Mouse (Mus musculus) adrenal gland, adult 2 months (tissue): ENCODE measurements around the gene Pola2. TPM values are rescaled to one million over a fixed set of nuclear protein-coding genes. Genes with fewer than 3 reads are reported as not detected.
A peak's percentile ranks its signal among the peaks of the same experiment; 100 is the strongest.

Experiments
- DNase-seq: peaks from one replicate; pipeline ENCODE4 v3.0.0; 2021
- long read RNA-seq: library from polyadenylated mRNA; stranded (forward); transcript quantifications from one replicate; pipeline ENCODE4 v2.0.0, GENCODE M21; 2021
- polyA plus RNA-seq: library from polyadenylated mRNA; depleted of rRNA; stranded (reverse); fragments of >200 nt; gene quantifications from 2 replicates; pipeline ENCODE4 v1.2.3, GENCODE M21; 2012; rRNA removed
- total RNA-seq, 2 experiments: library from RNA; stranded (reverse); gene quantifications; 2 replicates each; pipeline ENCODE4 v1.2.3; 2021

Pola2 gene
- total RNA-seq (10 to 100 TPM; 15.9 to 20.4 TPM), polyA plus RNA-seq (36.0 and 41.0 TPM in 2 replicates)
- long read RNA-seq, partial matches to known transcripts: 0 of 25 reads
- long read RNA-seq, other reads (novel, unspliced or antisense): 20 of 25 reads

DNA sequence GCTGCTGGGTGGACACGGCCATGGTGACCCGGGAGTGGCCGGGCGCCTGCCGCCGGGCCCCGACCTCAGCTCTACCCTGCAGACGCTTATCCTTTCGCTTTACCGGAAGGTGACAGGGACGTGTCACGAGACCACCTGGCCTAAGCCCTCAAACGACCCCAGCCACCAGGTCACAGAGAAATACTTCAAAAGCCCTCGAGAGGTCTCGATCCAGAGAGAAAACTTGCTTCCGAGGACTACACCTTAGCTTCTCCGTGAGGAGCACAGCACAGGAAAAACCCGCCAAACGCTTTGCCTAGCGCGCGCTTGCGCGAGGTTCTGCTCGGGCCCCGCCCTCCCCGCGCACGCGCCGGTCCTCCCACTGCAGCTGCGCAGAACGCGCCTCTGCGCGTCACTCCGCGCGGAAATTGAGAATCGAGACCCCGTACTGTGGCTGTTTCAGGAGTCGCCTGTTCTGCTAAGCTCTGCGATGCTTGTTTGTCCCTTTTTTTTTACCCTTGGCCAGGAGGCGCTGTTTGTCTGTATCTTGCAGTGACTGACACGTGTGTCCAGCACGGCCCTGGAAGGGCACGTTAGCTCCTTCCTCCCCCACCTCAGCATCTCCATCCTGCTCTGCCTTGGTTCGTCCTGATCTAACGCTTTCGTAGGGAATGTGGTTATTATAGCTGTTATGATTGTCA lies at the start of gene Pola2:
Gene Pola2 (minus strand): TSS at position 320 of the 680 bp plus-strand sequence.
- peak; percentile 93 for DNase-seq

GRCm38 (mm10) chr19:6013691-6014090 lies 49.7 kb upstream of the Pola2 start:
- DNase-seq: no peak

DNA sequence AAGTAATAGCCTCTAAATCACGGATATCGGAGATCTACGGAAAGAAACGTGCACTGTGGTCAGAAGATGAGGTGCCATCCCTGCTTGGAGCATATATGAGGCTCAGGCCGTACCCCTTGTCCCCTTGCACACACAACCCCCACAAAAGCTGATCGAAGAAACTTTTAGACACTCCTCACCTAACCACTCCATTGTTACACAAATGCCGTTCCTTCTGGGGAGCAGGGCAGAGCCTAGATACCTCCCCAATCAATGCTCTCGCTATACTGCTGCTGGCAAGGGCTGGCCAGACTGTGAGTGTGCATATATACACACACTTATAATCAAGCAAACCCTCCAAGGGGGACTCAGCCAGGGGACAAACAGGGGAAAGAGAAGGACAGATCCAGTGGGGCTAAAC lies 45.1 kb upstream of the Pola2 start:
- DNase-seq: no peak

DNA sequence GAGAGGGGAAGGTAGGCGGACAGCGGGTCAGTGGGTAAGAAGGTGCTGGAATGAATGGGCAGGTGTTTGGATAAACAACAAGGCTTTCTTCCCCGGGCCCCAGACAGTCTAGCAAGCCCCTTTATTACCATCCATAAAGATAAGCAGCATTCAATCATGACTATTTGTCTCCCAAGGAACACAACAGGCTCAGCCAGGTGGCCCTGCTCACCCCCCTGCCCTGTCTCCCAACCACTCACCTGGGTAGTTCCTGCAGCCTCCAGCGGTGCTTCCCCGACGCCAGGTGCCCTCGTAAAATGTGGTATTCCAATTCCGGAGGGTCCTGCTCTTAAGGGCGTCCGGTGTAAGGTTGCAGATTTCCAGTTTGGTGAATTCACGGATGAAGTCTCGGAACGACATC lies 43.0 kb upstream of the Pola2 start:
- DNase-seq: no peak

DNA sequence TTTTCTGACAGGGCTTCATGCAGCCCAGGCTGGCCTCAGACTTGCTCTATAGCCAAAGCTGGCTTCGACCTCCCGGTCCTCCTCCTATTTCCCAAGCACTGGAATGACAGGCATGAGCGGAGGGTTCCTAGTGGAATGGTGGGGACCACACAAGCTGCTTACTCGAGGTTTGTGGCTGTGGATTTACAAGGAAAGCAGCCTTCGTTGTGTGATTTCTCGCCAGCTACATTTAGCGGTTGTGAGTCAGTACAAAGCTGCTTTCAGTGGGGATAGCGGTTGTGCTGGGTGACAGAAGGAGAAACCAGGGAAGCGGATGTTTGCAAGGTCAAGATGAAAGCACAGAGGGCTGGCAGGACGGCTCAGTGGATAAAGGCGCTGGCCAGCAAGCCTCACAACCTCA lies 41.5 kb upstream of the Pola2 start:
- DNase-seq: peak; percentile 25

DNA sequence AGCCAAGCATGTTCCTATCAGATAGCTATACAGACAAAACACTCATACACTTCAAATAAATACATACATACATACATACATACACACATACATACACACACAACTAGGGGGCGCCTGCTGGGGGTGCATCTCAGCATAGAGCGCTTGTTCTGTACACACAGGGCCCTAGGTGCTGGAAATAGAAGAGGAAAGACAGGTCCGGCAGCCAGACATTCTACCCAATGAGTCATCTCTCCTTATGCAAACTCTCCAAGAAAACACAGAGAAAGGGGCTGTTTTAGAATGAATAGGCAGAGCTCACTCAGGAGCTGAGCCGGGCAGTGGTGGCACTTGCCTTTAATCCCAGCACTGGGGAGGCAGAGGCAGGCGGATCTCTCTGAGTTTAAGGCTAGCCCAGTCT lies 36.0 kb upstream of the Pola2 start:
- DNase-seq: no peak

DNA sequence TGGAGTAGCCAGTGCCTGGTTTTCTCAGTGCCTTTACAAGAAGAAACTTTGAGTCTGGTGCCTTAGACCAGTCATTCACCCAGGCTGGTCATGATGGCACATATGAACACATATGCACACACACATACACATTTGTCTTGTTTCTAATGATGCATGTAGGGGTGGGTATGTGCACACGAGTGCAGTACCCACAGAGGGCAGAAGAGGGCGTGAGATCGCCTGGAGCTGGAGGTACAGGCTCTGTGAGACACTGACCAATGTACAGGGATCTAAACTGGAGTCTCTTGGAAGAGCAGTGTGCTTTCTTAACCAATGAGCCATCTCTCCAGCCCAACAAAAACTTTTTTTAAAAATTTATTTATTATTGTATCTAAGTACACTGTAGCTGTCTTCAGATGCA lies 34.2 kb upstream of the Pola2 start:
- DNase-seq: no peak

DNA sequence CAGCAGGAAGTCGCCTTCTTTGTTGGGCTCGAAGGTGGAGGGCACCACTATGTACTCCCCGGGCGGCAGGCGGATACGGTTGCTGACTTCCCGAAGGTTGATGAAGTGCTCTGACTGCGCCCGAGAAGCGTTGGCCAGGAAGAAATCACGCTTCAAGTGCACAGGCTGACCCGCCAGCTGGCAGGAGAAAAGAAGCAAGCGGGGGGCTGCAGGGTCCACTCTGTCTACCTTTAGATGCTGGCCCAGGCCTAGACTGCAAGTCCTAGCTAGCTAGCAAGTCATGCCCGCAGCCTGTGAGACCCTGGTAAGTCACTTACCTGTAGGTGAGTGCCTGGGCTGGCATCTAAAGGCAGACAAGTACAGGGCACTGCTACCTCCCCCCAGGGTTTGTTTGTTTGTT lies 30.7 kb upstream of the Pola2 start:
- DNase-seq: no peak

DNA sequence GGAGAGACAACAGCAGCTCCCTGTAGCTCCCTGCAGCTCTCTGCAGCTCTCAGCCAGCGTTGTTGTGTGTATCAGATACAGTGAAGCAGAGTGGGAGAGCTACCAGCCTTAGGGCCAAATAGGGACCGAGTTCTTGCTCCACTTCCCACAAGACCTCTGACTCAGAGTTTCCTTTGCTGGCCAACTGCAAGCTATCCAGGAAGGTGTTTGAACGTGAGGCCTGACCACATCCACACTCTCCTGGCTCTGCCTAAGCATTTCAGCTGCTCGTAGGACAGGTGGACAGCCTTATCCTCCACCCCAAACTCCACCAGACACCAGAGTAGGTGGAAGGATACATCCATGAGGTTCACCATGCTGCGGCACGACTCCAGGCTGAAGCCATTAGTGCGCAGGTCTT lies 28.0 kb upstream of the Pola2 start:
- DNase-seq: no peak

DNA sequence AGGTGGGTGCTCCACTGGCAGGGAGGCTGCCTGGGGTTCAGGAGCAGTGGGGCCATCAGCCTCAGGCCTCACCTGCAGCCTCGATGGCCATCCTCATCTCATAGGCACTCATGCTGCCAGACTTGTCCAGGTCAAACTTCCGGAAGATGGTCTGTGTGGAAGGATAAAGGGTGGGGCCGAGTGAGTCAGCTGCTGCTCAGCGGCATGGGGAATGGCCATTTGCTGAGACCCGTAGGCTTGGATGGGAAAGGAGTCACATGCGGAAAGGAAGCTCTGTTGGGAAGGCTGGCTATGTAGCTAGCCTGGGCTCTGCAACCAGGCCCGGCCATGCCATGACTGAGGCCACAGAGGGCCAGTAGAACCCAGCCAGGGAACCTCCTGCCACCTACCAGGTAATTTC lies 27.5 kb upstream of the Pola2 start:
- DNase-seq: no peak

DNA sequence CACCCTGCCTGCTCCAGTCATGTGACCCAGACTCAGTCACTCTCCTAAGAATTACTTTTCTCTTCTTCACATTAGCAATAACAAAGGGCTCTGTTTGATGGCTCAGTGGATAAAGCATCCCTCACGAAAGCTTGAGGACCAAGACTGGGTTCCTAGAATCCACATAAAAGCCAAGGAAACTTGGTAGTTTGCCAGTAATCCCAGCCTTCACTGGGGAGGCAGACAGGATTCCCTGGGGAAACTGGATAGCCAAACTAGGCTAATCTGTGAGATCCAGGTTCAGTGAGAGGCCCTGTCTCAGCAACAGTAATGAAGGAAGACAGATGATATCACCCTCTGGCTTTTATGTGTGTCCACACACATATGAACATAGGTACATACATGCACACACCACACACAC lies 26.9 kb upstream of the Pola2 start:
- DNase-seq: no peak

DNA sequence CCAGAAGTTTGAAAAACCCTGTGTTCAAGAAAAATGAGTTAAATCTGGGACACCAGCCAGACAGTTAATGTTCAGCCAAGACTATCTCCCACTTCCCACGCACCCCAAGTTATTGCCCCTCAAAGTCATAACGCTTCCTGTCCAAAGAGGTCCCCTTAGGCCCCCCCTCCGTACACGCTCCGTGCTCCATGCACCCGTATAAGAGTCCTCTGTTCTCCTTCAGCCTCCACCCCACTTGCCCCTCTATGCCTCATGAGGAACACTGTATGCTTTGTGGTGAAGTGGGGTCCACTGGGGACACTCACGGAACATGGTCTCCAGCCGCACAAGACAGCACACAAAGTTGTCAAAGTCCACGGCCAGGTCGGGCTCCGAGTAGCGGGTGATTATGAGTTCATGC lies 26.0 kb upstream of the Pola2 start:
- no peak for DNase-seq

GRCm38 (mm10) chr19:5989585-5989984 lies 25.6 kb upstream of the Pola2 start:
- DNase-seq: no peak

DNA sequence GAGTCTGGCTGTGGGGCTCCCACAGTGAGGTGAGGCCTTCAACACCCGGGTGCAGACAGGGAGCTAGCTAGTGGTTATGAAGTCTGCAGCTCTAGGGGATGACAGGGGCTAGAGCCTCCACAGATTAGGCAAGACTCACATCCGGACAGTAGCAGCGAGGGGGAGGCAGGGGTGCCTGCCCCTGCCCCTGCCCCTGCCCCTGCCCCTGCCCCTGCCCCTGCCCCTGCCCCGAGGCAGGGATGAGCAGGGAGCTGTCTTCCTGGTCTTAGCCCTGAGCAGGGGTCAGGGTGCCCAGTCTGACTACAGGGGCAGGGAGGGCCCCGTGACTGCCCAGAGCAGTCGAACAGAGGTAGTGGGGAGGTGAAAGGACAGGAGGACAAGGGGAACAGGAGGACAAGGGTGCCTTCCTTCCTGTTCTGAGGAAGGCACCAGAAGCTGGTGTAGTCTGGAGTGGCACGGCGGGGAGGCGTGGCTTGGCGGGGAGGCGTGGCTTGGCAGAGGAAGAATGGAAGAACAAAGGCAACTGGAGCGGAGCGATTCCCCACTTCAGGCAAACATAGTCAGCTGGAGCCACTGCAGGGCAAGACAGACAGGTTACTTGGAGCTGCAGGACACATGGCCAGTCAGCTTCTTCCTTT lies 24.9 kb upstream of the Pola2 start:
- peak; percentile 88 for DNase-seq

- DNase-seq: no peak
Observed at GRCm38 (mm10) chr19:5988027-5988814, 24.2 kb upstream of the Pola2 start.

DNA sequence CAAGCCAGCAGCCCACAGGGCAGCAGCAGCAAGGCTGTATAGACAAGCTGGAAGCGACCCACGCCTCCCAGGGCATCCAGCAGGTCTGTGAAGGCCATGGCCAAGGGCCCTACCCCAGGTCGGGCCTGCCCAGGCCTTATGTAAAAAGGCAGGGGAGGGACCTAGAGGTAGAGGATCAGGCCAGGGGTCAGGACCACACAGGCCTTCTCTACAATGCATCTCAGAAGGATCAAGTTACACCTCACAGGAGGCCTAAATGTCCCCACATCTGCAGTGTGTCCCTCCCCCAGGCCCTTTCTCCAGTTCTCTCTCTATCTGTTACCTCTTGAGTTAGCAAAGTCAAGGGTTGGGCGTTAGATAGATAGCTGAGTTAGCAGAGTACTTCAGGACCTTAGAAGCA lies 22.0 kb upstream of the Pola2 start, which contains the start of gene Slc22a20:
Gene Slc22a20 (minus strand): TSS at position 101 of the 400 bp plus-strand sequence.
- no peak for DNase-seq

- no peak for DNase-seq
Observed at GRCm38 (mm10) chr19:5980477-5980876, 16.5 kb upstream of the Pola2 start.

- DNase-seq: no peak
Observed at GRCm38 (mm10) chr19:5977717-5978116, 13.7 kb upstream of the Pola2 start.

DNA sequence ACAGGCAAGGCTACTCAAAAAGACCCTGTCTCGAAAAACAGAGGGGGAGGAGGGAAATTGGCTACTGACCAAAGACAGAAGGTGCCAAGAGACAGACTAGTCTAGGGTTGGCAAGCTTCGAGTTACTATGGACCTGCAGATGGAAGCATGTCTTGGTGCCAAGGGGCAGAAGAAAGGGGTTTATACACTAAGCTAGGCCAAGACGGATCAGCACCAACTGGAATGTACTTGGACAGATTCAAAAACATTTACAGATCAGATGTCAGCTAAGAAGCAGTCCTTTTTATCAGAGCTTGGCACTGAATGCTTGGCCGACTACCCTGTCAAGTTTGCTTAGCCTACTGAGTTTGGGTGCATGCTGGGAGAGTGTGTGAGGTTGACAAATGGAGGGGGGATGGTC lies 11.7 kb upstream of the Pola2 start:
- DNase-seq: no peak

DNA sequence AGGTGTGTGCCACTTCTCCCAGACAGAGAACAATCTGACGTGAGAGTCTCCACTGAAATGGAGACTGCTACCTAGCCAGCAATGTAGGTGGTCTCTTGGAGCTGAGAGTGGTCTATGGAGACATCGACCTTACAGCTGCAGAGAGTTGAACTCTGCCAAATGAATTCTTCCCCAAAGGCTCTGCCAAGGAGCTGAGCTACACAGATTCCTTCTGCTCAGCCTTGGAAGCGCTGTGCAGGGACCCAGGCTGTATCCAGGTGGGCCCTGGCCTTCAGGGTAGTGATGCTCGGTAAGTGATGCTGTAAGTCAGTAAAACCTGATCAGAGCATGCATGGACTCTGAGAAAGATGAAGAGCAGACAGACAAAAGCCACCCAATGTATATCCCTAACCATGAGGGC lies 11.1 kb upstream of the Pola2 start:
- DNase-seq: no peak

GRCm38 (mm10) chr19:5967664-5968063 lies 3.7 kb upstream of the Pola2 start:
- no peak for DNase-seq

DNA sequence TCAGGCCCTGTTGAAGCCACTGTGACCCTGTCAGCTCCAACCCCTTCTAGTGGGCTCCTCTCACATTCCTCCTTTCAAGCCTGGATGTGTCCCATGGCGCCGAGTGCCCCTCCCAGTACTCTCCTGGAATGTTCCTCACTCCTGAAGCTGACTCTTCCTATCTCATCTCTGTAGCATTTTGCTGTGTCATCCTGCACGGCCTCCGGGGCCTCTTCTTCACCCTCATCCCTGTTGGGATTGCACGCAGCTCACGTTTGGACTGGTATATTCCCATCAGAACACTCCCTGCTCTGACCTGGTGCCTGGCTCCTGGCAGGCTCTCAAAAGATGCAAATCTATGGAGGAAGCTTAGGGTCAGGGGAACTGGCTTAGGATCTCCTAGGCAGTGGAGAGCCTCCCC lies 2.8 kb upstream of the Pola2 start:
- no peak for DNase-seq

GRCm38 (mm10) chr19:5965910-5966309 lies 1.9 kb upstream of the Pola2 start:
- DNase-seq: no peak
